Mouse (Mus musculus) CD4-positive naive resting alpha-beta T cell, adult 57 days (primary cell): Measurements from ENCODE around the gene Vmn2r3. TPM values are rescaled to one million over a fixed set of nuclear protein-coding genes. Genes with fewer than 3 reads are reported as not detected.

Experiments used
- total RNA-seq: library from RNA; stranded (reverse); gene quantifications from one replicate; pipeline ENCODE4 v1.2.4, GENCODE M21; 2023

Gene Vmn2r3
- total RNA-seq: not detected

GRCm38 (mm10) chr3:64289609-64290008, at the start of gene Vmn2r3:
TSS of gene Vmn2r3 (minus strand) at chr3:64289709.

Other genes with a start within 250 kb of the Vmn2r3 start
- gene Vmn2r1, start 208.2 kb downstream of the Vmn2r3 start, total RNA-seq: not detected
- not detected for gene Vmn2r2, start 147.8 kb downstream of the Vmn2r3 start, total RNA-seq
- not detected for gene Vmn2r4, start 125.7 kb upstream of the Vmn2r3 start, total RNA-seq
- gene Vmn2r5, start 220.1 kb upstream of the Vmn2r3 start, total RNA-seq: not detected